Mouse (Mus musculus) erythroblast, embryonic 14.5 days (primary cell): ENCODE measurements around the gene Gtpbp2.

ENCODE experiments used
- GATA1 ChIP-seq: IDR thresholded peaks from 2 replicates; pipeline ENCODE4 v1.6.1; 2012; ENCODE audit warnings: low read length, inconsistent platforms, mixed read lengths
- TAL1 ChIP-seq: IDR thresholded peaks from 3 replicates; pipeline ENCODE4 v1.6.1; 2012; ENCODE audit warnings: low read length, inconsistent platforms, mixed read lengths

DNA sequence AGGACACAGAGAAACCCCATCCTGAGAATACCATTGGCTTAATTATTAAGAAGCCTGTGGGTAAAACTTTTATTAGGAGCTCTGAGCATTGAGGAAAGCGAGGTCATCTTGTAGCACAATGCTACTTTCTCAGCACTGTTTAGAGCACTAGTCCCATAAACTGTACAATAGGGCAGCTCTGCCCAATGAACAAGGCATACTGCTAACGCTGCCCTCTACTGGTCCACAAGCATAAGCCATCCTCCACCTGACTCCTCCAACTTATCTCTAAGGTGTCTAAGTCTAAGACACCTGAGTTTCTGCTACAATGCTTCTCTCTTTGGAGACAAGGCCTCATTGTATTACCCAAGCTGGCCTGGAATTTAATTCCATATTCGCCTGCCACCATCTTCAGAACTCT is 9.7 kb downstream of the Gtpbp2 start:
- no peak for TF ChIP-seq TAL1
- no peak for TF ChIP-seq GATA1
